Mouse (Mus musculus): ENCODE measurements around the gene Vipas39. TPM values are rescaled to one million over a fixed set of nuclear protein-coding genes. Genes with fewer than 3 reads are reported as not detected.
"Not testable (repeated sequence)": the region's sequence is repeated elsewhere in the genome, so short reads cannot be mapped to it uniquely, and the experiment has no call there.

The Vipas39 gene
- total RNA-seq, 2 experiments from 2014 or later = 1.4 to 2.5 TPM

GRCm38 (mm10) chr12:87274853-87275831, 9.1 kb upstream of the Vipas39 start:
- no peak for ATAC-seq (replicated peaks; ENCODE audit: low FRiP score, poor library complexity, severe bottlenecking)

- ATAC-seq (replicated peaks; ENCODE audit: low FRiP score, poor library complexity, severe bottlenecking) = no peak
Observed at GRCm38 (mm10) chr12:87267682-87268081, 1.6 kb upstream of the Vipas39 start.

GRCm38 (mm10) chr12:87266827-87267603, 959 bp upstream of the Vipas39 start:
- peak; percentile 8 for ATAC-seq (replicated peaks; ENCODE audit: low FRiP score, poor library complexity, severe bottlenecking)

- no peak for ATAC-seq (replicated peaks; ENCODE audit: low FRiP score, poor library complexity, severe bottlenecking)
Observed at GRCm38 (mm10) chr12:87265444-87265843, 612 bp downstream of the Vipas39 start.

GRCm38 (mm10) chr12:87260562-87260961, 5.5 kb downstream of the Vipas39 start:
- no peak for ATAC-seq (replicated peaks; ENCODE audit: low FRiP score, poor library complexity, severe bottlenecking)

GRCm38 (mm10) chr12:87256629-87257028, 9.4 kb downstream of the Vipas39 start:
- no peak for ATAC-seq (replicated peaks; ENCODE audit: low FRiP score, poor library complexity, severe bottlenecking)

GRCm38 (mm10) chr12:87253878-87254277, 12.2 kb downstream of the Vipas39 start:
- ATAC-seq (replicated peaks; ENCODE audit: low FRiP score, poor library complexity, severe bottlenecking) = no peak

- ATAC-seq (replicated peaks; ENCODE audit: low FRiP score, poor library complexity, severe bottlenecking) = 0 out of 2 replicates have a peak, but pooled peaks have one; percentile 25
Observed at GRCm38 (mm10) chr12:87250161-87250560, 15.9 kb downstream of the Vipas39 start.

- ATAC-seq (replicated peaks; ENCODE audit: low FRiP score, poor library complexity, severe bottlenecking) = no peak
Observed at GRCm38 (mm10) chr12:87238632-87239031, 27.4 kb downstream of the Vipas39 start, which contains the start of gene Noxred1. Gene Noxred1 (minus strand): TSS chr12:87238732.

- no peak for ATAC-seq (replicated peaks; ENCODE audit: low FRiP score, poor library complexity, severe bottlenecking)
Observed at GRCm38 (mm10) chr12:87236882-87237483, 29.1 kb downstream of the Vipas39 start.

- no peak for ATAC-seq (replicated peaks; ENCODE audit: low FRiP score, poor library complexity, severe bottlenecking)
Observed at GRCm38 (mm10) chr12:87230379-87230895, 35.6 kb downstream of the Vipas39 start.

GRCm38 (mm10) chr12:87229633-87230032, 36.4 kb downstream of the Vipas39 start:
- ATAC-seq (replicated peaks; ENCODE audit: low FRiP score, poor library complexity, severe bottlenecking) = no peak

- no peak for ATAC-seq (replicated peaks; ENCODE audit: low FRiP score, poor library complexity, severe bottlenecking)
Observed at GRCm38 (mm10) chr12:87226801-87227200, 39.3 kb downstream of the Vipas39 start.

- no peak for ATAC-seq (replicated peaks; ENCODE audit: low FRiP score, poor library complexity, severe bottlenecking)
Observed at GRCm38 (mm10) chr12:87224950-87225349, 41.1 kb downstream of the Vipas39 start.

GRCm38 (mm10) chr12:87219362-87219761, 46.7 kb downstream of the Vipas39 start:
- ATAC-seq (replicated peaks; ENCODE audit: low FRiP score, poor library complexity, severe bottlenecking) = no peak

GRCm38 (mm10) chr12:87217596-87217995, 48.5 kb downstream of the Vipas39 start:
- no peak for ATAC-seq (replicated peaks; ENCODE audit: low FRiP score, poor library complexity, severe bottlenecking)

GRCm38 (mm10) chr12:87216053-87216452, 50.0 kb downstream of the Vipas39 start:
- no peak for ATAC-seq (replicated peaks; ENCODE audit: low FRiP score, poor library complexity, severe bottlenecking)

GRCm38 (mm10) chr12:87212844-87213606, 53.0 kb downstream of the Vipas39 start:
- ATAC-seq (replicated peaks; ENCODE audit: low FRiP score, poor library complexity, severe bottlenecking) = no peak

GRCm38 (mm10) chr12:87205789-87206188, 60.3 kb downstream of the Vipas39 start:
- not testable (repeated sequence) for ATAC-seq (replicated peaks; ENCODE audit: low FRiP score, poor library complexity, severe bottlenecking)

Measured in erythroid progenitor cell, adult 5-6 weeks (primary cell).